Mouse (Mus musculus): ENCODE data around the gene Celf5. TPM values are rescaled to one million over a fixed set of nuclear protein-coding genes. Genes with fewer than 3 reads are reported as not detected.

The Celf5 gene
- total and polyA plus RNA-seq, 2 experiments from 2014 or later, result 71.3 to 166 TPM

DNA sequence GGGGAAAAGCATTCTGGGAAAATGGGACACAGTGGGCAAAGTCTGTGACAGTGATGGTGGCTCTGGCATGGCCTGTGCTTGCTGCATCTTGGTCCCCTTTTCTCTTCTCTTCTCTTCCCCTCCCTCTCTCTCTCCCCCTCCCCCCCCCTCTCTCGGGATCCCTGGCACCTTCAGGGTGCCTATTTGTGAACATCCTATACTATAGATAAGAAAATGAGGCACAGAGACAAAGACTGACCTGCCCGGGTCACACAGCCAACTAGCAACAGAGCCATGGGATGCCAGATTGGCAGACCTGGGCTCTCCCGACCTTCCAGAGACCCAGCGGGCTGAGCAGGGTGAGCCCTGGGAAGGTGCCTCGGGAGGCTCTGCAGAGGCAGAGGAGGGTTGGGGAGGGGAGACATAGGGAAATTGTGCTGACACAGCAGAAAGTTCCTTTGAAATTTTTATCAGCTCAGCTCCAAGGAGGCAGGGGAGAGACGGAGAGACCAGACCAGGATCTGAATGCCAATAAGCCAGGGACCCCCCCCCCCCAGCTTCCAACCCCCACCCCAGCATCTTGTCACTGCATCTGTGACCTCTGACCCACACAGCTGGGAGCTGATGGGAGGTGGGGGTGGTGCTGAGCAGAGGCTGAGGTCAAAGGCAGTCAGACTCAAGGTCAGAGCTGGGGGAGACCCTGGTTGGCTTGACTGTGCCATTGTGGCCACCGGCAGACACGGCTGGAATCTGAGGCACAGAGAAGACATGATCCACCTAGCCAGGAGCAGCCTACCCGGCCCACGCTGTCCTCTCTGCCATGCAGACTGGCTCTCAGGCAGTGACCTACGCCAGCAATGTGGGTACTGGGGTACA, 64.1 kb downstream of the Celf5 start:
- WGBS, result 48% methylated on average over 11 of the region's 11 CpGs
- ATAC-seq (no peak), DNase-seq (no peak)
- H3K27me3 ChIP-seq (ENCODE audit: insufficient read depth, low read length), result no peaks in the 10 kb centered on the region
- no peak overlapping the region for H3K9ac ChIP-seq
- H3K36me3 ChIP-seq (ENCODE audit: insufficient read depth), result peaks cover 8% of the 10 kb centered on the region
- H3K4me3 ChIP-seq (ENCODE audit: low read depth, low read length), result no peak overlapping the region
- no peak for TF ChIP-seq CTCF (IDR thresholded peaks at IDR 0.05; ENCODE audit: low read depth)
- no peak overlapping the region for H3K4me2 ChIP-seq (ENCODE audit: low read depth)
- peaks cover 10% of the 10 kb centered on the region; the same call in 1 of the 2 replicates for H3K4me1 ChIP-seq (ENCODE audit: insufficient read depth)
- no peak overlapping the region; the same call in 1 of the 2 replicates for H3K27ac ChIP-seq (ENCODE audit: low read depth, low read length)
- no peaks in the 10 kb centered on the region for H3K9me3 ChIP-seq (ENCODE audit: low read length)

DNA sequence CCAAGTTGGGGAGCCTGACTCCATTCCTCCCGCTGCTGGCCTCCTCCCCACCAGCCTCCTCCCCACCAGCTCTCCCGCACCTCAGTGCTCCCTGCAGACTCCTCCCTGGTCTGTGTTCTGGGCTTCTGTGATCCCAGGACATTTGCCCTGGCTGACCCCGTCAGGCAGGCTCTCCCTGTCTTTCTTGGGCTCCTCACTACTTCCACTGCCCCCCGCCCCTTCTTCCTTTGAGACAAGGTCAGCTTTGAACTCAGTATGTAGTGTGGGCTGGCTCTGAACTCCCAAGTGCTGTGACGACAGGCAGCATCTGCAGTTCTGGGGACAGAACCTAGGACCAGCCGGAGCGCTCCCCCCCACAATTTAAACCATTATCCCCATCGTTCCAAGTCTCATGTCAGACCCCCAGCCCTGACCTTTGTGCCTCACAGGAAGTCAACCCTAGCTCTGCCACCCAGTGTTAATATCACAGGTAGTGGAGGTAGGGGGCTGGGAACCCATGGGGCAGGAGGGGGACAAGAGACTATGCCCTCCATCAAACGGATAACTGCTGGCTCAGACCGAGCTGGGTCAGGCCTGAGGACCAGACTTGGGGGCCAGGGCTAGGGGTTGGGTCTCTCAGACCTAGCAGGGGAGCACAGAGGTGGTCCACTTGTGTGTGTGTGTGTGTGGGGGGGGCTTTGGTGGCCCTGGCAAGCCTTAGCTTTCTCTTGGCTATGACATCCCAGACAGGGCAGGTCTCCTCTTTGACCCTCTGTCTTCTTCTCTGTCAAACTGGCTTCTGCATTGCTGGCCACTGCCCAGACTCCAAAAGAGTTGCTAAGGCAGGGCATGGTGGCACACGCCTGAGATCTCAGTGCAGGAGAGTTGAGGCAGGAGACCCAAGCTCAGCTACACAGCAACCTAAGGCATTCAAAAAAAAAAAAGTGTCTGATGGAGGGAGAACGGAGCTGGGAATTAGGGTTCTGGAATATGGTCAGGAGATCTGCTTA, 65.0 kb downstream of the Celf5 start:
- H3K4me2 ChIP-seq (ENCODE audit: low read depth), result peak overlapping the region; percentile 51
- H3K4me1 ChIP-seq (ENCODE audit: insufficient read depth), result peaks cover 10% of the 10 kb centered on the region; the same call in 1 of the 2 replicates
- peak overlapping the region; percentile 75 for H3K27ac ChIP-seq (ENCODE audit: low read depth, low read length)
- H3K36me3 ChIP-seq (ENCODE audit: insufficient read depth), result peaks cover 8% of the 10 kb centered on the region
- DNase-seq (no peak), ATAC-seq (no peak)
- 39% methylated on average over 12 of the region's 12 CpGs for WGBS
- no peak for TF ChIP-seq CTCF (IDR thresholded peaks at IDR 0.05; ENCODE audit: low read depth)
- peak overlapping the region; percentile 37 for H3K9ac ChIP-seq
- peak overlapping the region; percentile 29 for H3K4me3 ChIP-seq (ENCODE audit: low read depth, low read length)
- H3K27me3 ChIP-seq (ENCODE audit: insufficient read depth, low read length), result no peaks in the 10 kb centered on the region
- no peaks in the 10 kb centered on the region for H3K9me3 ChIP-seq (ENCODE audit: low read length)

DNA sequence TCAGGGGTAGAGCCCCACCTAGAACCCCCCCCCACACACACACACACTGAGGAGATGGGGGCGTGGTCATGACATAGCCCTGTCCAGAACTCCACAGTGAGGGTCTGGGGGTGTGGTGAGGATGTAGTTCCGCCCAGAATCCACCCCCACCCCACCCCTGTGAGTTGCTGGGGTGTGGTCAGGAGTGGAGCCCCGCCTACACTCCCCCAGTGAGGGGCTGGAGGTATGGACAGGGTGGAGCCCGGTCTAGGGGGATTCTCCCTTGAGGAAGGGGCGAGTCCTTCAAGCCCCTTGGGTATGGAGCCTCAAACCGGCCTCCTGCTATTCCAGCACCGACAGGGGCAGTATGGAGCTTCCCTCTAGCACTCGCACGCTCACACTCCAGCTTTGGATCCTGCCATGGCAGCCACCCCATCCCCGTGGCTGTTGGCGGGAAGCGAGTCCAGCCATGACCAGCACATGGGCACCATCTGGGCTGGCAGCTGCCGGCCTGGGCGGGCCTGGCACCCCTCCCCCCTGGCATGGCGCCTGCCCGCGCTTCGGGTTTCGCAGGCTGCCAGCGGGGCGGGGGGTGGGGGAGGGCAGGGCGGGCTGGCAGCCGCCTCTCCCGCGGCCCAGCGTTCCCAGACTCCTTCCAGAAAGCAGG, 65.8 kb downstream of the Celf5 start:
- Histone ChIP-seq H3K27me3 (ENCODE audit: insufficient read depth, low read length) (no peaks in the 10 kb centered on the region), H3K9me3 (ENCODE audit: low read length) (no peaks in the 10 kb centered on the region), H3K27ac (ENCODE audit: low read depth, low read length) (peak overlapping the region; percentile 75), H3K36me3 (ENCODE audit: insufficient read depth) (peaks cover 10% of the 10 kb centered on the region), H3K4me1 (ENCODE audit: insufficient read depth) (peaks cover 17% of the 10 kb centered on the region; the same call in 1 of the 2 replicates), H3K4me3 (ENCODE audit: low read depth, low read length) (peak overlapping the region; percentile 29), H3K9ac (peak overlapping the region; percentile 37), H3K4me2 (ENCODE audit: low read depth) (peak overlapping the region; percentile 51)
- peak; percentile 80 for TF ChIP-seq CTCF (IDR thresholded peaks at IDR 0.05; ENCODE audit: low read depth)
- peak; percentile 89 for DNase-seq
- peak; percentile 90 for ATAC-seq
- 4% methylated on average over 25 of the region's 26 CpGs for WGBS

DNA sequence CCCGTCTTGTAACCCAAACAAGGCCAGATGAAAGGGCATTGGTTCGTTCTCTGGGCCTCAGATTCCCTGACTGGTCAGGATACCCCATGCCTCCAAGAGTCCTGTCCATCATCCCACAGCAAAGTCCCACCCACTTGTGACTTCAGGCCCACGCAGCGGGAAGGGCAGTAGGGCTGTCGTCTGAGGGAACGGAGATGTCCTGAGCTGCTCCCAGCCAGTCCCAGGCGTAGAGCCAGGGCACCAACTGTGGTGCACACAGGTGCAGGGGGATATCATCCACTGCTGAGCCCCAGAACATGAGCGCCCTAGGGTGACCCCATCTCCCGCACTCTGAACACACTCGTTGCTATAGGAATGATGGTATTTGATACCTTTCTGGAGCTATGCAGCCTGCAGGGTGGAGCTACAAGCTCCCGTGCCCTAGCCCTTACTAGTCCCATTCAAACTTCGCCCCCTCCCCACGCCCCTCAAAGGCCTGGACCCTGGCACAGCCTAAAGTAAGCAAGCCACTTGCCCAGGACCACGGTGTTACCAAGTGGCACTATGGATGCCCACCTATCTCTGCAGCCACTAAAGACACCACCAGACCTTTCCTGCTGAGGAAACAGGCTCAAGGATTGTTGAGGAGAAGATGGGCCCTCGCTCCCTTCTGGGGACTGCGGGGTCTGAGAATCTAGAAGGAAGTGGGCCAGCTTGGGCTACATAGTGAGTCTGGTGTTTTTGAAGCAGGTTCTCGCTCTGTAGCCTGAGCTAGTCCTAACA, 66.8 kb downstream of the Celf5 start:
- WGBS, result 68% methylated on average over 17 of the region's 17 CpGs
- H3K27ac ChIP-seq (ENCODE audit: low read depth, low read length), result peak overlapping the region; percentile 75

DNA sequence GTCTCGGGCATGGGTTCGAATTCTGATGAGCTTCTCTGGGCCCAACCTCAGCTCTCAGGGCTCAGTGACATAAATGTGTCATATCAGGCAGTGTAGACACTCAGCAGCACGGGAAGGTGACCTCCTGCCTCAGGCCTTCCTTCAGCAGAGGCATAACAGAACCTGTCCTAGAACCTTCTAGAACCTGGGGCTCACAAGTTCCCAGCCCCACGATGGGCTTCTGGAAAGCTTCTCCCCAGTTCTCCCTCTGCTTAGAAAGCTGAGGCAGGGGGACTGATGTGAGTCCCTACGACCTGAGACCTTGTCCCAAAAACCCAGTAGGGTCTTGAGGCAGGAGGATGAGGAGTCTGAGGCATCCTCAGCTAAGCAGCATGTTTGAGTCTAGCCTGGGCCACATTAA, 67.4 kb downstream of the Celf5 start:
- Histone ChIP-seq H3K27me3 (ENCODE audit: insufficient read depth, low read length) (no peaks in the 10 kb centered on the region), H3K27ac (ENCODE audit: low read depth, low read length) (no peak overlapping the region), H3K36me3 (ENCODE audit: insufficient read depth) (peaks cover 8% of the 10 kb centered on the region), H3K4me3 (ENCODE audit: low read depth, low read length) (no peak overlapping the region), H3K9me3 (ENCODE audit: low read length) (no peaks in the 10 kb centered on the region), H3K4me1 (ENCODE audit: insufficient read depth) (peaks cover 19% of the 10 kb centered on the region; the same call in 1 of the 2 replicates), H3K4me2 (ENCODE audit: low read depth) (no peak overlapping the region), H3K9ac (no peak overlapping the region)
- no peak for TF ChIP-seq CTCF (IDR thresholded peaks at IDR 0.05; ENCODE audit: low read depth)
- DNase-seq, result no peak
- ATAC-seq, result no peak
- 79% methylated on average over 5 of the region's 5 CpGs for WGBS

More for the DNA sequence above, 66.8 kb downstream of the Celf5 start:
- Histone ChIP-seq H3K4me3 (ENCODE audit: low read depth, low read length) (no peak overlapping the region), H3K9me3 (ENCODE audit: low read length) (no peaks in the 10 kb centered on the region), H3K36me3 (ENCODE audit: insufficient read depth) (peaks cover 10% of the 10 kb centered on the region), H3K4me1 (ENCODE audit: insufficient read depth) (peaks cover 19% of the 10 kb centered on the region; the same call in 1 of the 2 replicates), H3K27me3 (ENCODE audit: insufficient read depth, low read length) (no peaks in the 10 kb centered on the region), H3K4me2 (ENCODE audit: low read depth) (no peak overlapping the region), H3K9ac (no peak overlapping the region)
- DNase-seq (no peak), ATAC-seq (no peak)
- TF ChIP-seq CTCF (IDR thresholded peaks at IDR 0.05; ENCODE audit: low read depth), result no peak

DNA sequence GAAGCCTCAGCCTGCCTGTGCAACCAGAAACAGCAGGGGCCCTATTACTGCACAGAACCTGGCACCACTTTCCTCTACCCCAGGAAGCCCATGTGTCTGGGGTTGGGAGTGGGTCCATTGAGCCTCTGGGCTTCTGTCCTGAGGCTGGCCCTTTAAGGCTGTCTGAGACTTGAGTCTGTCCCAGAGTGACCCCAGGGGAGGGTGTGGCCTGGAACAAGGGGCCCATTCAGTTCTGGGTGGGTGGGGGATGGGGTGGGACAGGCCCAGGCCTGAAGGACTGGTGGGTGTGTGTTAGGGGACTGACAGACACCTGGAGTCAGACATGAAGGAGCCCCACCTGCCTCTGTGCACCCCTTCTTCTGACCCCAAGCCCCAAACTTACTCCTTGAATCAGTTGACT, 67.8 kb downstream of the Celf5 start:
- Histone ChIP-seq H3K27me3 (ENCODE audit: insufficient read depth, low read length) (no peaks in the 10 kb centered on the region), H3K9me3 (ENCODE audit: low read length) (no peaks in the 10 kb centered on the region), H3K4me3 (ENCODE audit: low read depth, low read length) (no peak overlapping the region), H3K4me2 (ENCODE audit: low read depth) (no peak overlapping the region), H3K9ac (no peak overlapping the region), H3K36me3 (ENCODE audit: insufficient read depth) (peaks cover 3% of the 10 kb centered on the region), H3K4me1 (ENCODE audit: insufficient read depth) (peaks cover 19% of the 10 kb centered on the region; the same call in 1 of the 2 replicates), H3K27ac (ENCODE audit: low read depth, low read length) (peak overlapping the region; percentile 54; the same call in 1 of the 2 replicates)
- ATAC-seq (no peak), DNase-seq (no peak)
- TF ChIP-seq CTCF (IDR thresholded peaks at IDR 0.05; ENCODE audit: low read depth), result no peak

Measured in forebrain, postnatal 0 days (tissue).